Mouse (Mus musculus): ENCODE results near the gene Myh4. TPM values are rescaled to one million over a fixed set of nuclear protein-coding genes. Genes with fewer than 3 reads are reported as not detected.

Gene Myh4
- total RNA-seq, 1 experiment, result 0.09 TPM

DNA sequence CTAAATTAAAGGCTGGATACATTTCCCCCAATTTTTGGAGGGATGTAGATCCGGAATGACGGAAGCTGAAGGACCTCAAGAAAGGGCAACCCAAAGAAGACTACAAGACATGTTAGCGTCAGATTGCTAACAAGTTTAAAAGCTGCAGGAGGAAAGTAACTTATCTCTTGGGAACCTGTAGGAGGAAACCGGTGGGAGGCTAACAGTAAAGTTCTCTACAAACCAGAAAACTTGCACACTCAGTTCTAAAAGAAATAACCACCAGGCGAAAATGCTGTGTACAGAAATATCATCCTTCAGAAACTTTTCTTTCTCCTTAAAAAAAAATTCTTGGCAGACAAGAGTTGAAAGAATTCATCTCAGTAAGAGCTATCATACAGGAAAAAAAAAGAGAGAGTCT lies 8.7 kb upstream of the Myh4 start:
- in situ Hi-C loops (cut with MboI; ENCODE audit: low sequenced_read_pairs in 2 of 2, unreplicated experiment in 2 of 2), result no loop called here
- no peaks in the 10 kb centered on the region for H3K36me3 ChIP-seq (ENCODE audit: control insufficient read depth, insufficient read depth, low read length, poor library complexity, severe bottlenecking)
- H3K9ac ChIP-seq (ENCODE audit: insufficient read depth, low read depth, low read length, poor library complexity, severe bottlenecking), result no peak overlapping the region
- no peaks in the 10 kb centered on the region for H3K9me3 ChIP-seq (ENCODE audit: control insufficient read depth, insufficient read depth, low read depth, low read length)
- no peak overlapping the region for H3K4me3 ChIP-seq (ENCODE audit: insufficient read depth in 1 of 2, low read depth in 1 of 2, low read length in 2 of 2, poor library complexity in 1 of 2, severe bottlenecking in 1 of 2)
- H3K4me1 ChIP-seq (ENCODE audit: control insufficient read depth in 2 of 2, insufficient read depth in 2 of 2, low read length in 2 of 2, poor library complexity in 1 of 2), result no peaks in the 10 kb centered on the region
- TF ChIP-seq ZC3H11A (IDR thresholded peaks at IDR 0.05; ENCODE audit: borderline replicate concordance, low read depth, low read length) (no peak), HCFC1 (IDR thresholded peaks at IDR 0.05; ENCODE audit: borderline replicate concordance, insufficient read depth, low read length) (no peak), CHD2 (IDR thresholded peaks at IDR 0.05; ENCODE audit: low read depth, low read length) (no peak)
- no peak for DNase-seq (ENCODE audit: low read depth, low spot score)
- H3K27ac ChIP-seq (ENCODE audit: insufficient read depth, low read depth, low read length, poor library complexity, severe bottlenecking), result no peak overlapping the region

DNA sequence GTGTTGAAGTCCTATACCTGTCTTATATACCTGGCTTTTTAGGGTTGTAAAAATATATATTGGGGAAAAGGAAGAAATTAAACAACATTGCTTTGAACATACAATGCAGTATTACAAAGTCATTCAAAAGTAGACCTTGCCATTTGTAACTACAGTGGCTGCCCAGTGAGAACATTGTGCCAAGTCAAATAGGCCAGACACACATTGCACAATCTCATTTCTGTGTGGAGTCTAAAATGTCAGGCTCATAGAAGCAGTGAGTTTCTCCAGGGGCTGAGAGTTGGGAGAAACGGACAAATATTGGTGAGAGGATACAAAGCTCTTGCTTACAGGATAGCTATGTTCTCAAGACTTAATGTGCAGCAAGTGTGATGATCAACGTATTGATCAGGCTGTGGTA lies 7.9 kb upstream of the Myh4 start:
- H3K9ac ChIP-seq (ENCODE audit: insufficient read depth, low read depth, low read length, poor library complexity, severe bottlenecking), result no peak overlapping the region
- in situ Hi-C loops (cut with MboI; ENCODE audit: low sequenced_read_pairs in 2 of 2, unreplicated experiment in 2 of 2), result no loop called here
- no peaks in the 10 kb centered on the region for H3K4me1 ChIP-seq (ENCODE audit: control insufficient read depth in 2 of 2, insufficient read depth in 2 of 2, low read length in 2 of 2, poor library complexity in 1 of 2)
- TF ChIP-seq CHD2 (IDR thresholded peaks at IDR 0.05; ENCODE audit: low read depth, low read length) (no peak), ZNF384 (IDR thresholded peaks at IDR 0.05; ENCODE audit: low read depth, low read length) (no peak), ZC3H11A (IDR thresholded peaks at IDR 0.05; ENCODE audit: borderline replicate concordance, low read depth, low read length) (no peak)
- no peak overlapping the region for H3K27ac ChIP-seq (ENCODE audit: insufficient read depth, low read depth, low read length, poor library complexity, severe bottlenecking)
- H3K9me3 ChIP-seq (ENCODE audit: control insufficient read depth, insufficient read depth, low read depth, low read length), result no peaks in the 10 kb centered on the region
- no peaks in the 10 kb centered on the region for H3K36me3 ChIP-seq (ENCODE audit: control insufficient read depth, insufficient read depth, low read length, poor library complexity, severe bottlenecking)
- no peak overlapping the region for H3K4me3 ChIP-seq (ENCODE audit: insufficient read depth in 1 of 2, low read depth in 1 of 2, low read length in 2 of 2, poor library complexity in 1 of 2, severe bottlenecking in 1 of 2)
- no peak for DNase-seq (ENCODE audit: low read depth, low spot score)

DNA sequence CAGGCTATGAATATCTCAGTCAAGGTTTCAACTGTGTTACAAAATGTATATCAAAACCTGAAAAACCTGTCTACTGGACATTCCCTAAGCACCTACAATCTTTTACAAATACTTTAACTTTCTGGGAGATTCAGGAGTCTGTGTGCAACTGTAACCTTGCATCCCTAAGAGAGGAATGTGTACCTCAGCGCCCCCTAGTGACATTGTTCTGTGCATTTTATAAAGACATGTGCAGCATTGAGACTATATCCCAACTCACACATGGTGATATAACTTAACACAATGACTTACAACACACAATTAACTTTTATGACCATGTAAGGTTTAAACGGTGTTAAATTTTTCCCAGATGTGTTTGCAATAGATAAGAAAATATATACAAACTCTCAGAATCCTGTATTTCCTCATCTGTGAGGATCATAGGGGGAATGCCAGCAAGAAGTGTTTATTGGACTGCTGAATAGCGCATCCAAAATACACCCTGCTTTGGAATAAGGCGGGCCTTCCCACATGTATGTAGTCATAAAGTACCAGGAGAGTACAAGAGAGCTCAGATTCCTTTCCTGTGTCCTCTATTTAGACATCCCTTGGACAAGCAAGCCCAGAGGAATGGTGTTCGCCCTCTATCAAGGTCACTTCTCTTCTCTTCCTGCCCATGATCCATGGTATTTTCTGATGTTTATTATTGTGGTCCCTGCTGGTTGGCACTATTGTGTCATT lies 2.0 kb upstream of the Myh4 start:
- Histone ChIP-seq H3K9me3 (ENCODE audit: control insufficient read depth, insufficient read depth, low read depth, low read length) (no peaks in the 10 kb centered on the region), H3K4me1 (ENCODE audit: control insufficient read depth in 2 of 2, insufficient read depth in 2 of 2, low read length in 2 of 2, poor library complexity in 1 of 2) (no peaks in the 10 kb centered on the region), H3K36me3 (ENCODE audit: control insufficient read depth, insufficient read depth, low read length, poor library complexity, severe bottlenecking) (no peaks in the 10 kb centered on the region), H3K4me3 (ENCODE audit: insufficient read depth in 1 of 2, low read depth in 1 of 2, low read length in 2 of 2, poor library complexity in 1 of 2, severe bottlenecking in 1 of 2) (no peak overlapping the region), H3K27ac (ENCODE audit: insufficient read depth, low read depth, low read length, poor library complexity, severe bottlenecking) (no peak overlapping the region), H3K9ac (ENCODE audit: insufficient read depth, low read depth, low read length, poor library complexity, severe bottlenecking) (no peak overlapping the region)
- DNase-seq (ENCODE audit: low read depth, low spot score), result peak; percentile 68
- in situ Hi-C loops (cut with MboI; ENCODE audit: low sequenced_read_pairs in 2 of 2, unreplicated experiment in 2 of 2), result no loop called here
- TF ChIP-seq ZNF384 (IDR thresholded peaks at IDR 0.05; ENCODE audit: low read depth, low read length) (no peak), CHD2 (IDR thresholded peaks at IDR 0.05; ENCODE audit: low read depth, low read length) (no peak), ZC3H11A (IDR thresholded peaks at IDR 0.05; ENCODE audit: borderline replicate concordance, low read depth, low read length) (no peak), HCFC1 (IDR thresholded peaks at IDR 0.05; ENCODE audit: borderline replicate concordance, insufficient read depth, low read length) (no peak), MAFK (IDR thresholded peaks at IDR 0.05; ENCODE audit: insufficient read depth, low read depth, low read length) (no peak)

DNA sequence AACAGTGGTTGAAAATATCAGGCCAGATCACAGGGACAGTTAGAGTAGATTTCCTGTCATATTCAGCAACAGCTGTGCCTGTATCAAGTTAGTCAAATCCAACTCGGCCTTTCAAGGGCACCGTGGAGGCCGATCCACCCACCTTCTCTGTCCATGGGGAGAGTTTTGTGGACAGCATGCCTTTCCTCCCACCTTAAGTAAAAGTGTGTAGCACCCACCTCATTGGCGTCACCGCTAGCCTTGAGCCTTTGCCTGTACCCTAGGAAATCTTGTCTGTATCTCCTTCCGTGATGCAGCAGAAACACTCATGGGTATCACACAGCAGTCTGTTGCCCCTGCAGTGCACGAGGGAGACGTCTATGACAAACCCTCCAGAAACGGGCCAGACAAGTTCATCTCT lies 1.0 kb upstream of the Myh4 start:
- H3K27ac ChIP-seq (ENCODE audit: insufficient read depth, low read depth, low read length, poor library complexity, severe bottlenecking), result no peak overlapping the region
- in situ Hi-C loops (cut with MboI; ENCODE audit: low sequenced_read_pairs in 2 of 2, unreplicated experiment in 2 of 2), result no loop called here
- TF ChIP-seq HCFC1 (IDR thresholded peaks at IDR 0.05; ENCODE audit: borderline replicate concordance, insufficient read depth, low read length) (no peak), MAFK (IDR thresholded peaks at IDR 0.05; ENCODE audit: insufficient read depth, low read depth, low read length) (no peak), ZC3H11A (IDR thresholded peaks at IDR 0.05; ENCODE audit: borderline replicate concordance, low read depth, low read length) (no peak), CHD2 (IDR thresholded peaks at IDR 0.05; ENCODE audit: low read depth, low read length) (no peak), ZNF384 (IDR thresholded peaks at IDR 0.05; ENCODE audit: low read depth, low read length) (no peak)

DNA sequence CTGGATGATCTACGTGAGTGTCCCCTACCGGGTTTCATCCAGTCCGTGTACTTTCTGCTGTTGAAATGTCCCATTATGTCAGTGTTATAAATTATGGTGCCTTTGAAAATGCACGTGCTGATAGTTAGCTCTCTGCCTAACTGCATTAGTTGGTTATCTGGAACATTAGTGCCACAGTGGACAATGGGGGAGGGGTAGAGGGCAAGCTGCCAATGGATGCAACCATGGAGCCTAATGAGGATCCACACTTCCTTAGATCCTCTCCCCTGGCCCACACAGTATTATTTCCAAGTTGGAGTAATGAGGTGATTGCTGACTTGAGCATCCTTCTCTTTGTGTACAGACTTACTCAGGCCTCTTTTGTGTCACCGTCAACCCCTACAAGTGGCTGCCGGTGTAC lies 3.2 kb downstream of the Myh4 start:
- in situ Hi-C loops (cut with MboI; ENCODE audit: low sequenced_read_pairs in 2 of 2, unreplicated experiment in 2 of 2), result no loop called here
- H3K9me3 ChIP-seq (ENCODE audit: control insufficient read depth, insufficient read depth, low read depth, low read length), result no peaks in the 10 kb centered on the region
- no peak for DNase-seq (ENCODE audit: low read depth, low spot score)
- H3K36me3 ChIP-seq (ENCODE audit: control insufficient read depth, insufficient read depth, low read length, poor library complexity, severe bottlenecking), result no peaks in the 10 kb centered on the region
- no peak overlapping the region for H3K4me3 ChIP-seq (ENCODE audit: insufficient read depth in 1 of 2, low read depth in 1 of 2, low read length in 2 of 2, poor library complexity in 1 of 2, severe bottlenecking in 1 of 2)
- TF ChIP-seq ZC3H11A (IDR thresholded peaks at IDR 0.05; ENCODE audit: borderline replicate concordance, low read depth, low read length) (no peak), HCFC1 (IDR thresholded peaks at IDR 0.05; ENCODE audit: borderline replicate concordance, insufficient read depth, low read length) (no peak), MAFK (IDR thresholded peaks at IDR 0.05; ENCODE audit: insufficient read depth, low read depth, low read length) (no peak), CHD2 (IDR thresholded peaks at IDR 0.05; ENCODE audit: low read depth, low read length) (no peak), ZNF384 (IDR thresholded peaks at IDR 0.05; ENCODE audit: low read depth, low read length) (no peak)
- no peak overlapping the region for H3K9ac ChIP-seq (ENCODE audit: insufficient read depth, low read depth, low read length, poor library complexity, severe bottlenecking)
- H3K27ac ChIP-seq (ENCODE audit: insufficient read depth, low read depth, low read length, poor library complexity, severe bottlenecking), result no peak overlapping the region
- no peaks in the 10 kb centered on the region for H3K4me1 ChIP-seq (ENCODE audit: control insufficient read depth in 2 of 2, insufficient read depth in 2 of 2, low read length in 2 of 2, poor library complexity in 1 of 2)

More for the DNA sequence above, 1.0 kb upstream of the Myh4 start:
- DNase-seq (ENCODE audit: low read depth, low spot score), result no peak
- H3K4me1 ChIP-seq (ENCODE audit: control insufficient read depth in 2 of 2, insufficient read depth in 2 of 2, low read length in 2 of 2, poor library complexity in 1 of 2), result no peaks in the 10 kb centered on the region
- H3K9ac ChIP-seq (ENCODE audit: insufficient read depth, low read depth, low read length, poor library complexity, severe bottlenecking), result no peak overlapping the region
- H3K36me3 ChIP-seq (ENCODE audit: control insufficient read depth, insufficient read depth, low read length, poor library complexity, severe bottlenecking), result no peaks in the 10 kb centered on the region
- no peak overlapping the region for H3K4me3 ChIP-seq (ENCODE audit: insufficient read depth in 1 of 2, low read depth in 1 of 2, low read length in 2 of 2, poor library complexity in 1 of 2, severe bottlenecking in 1 of 2)
- no peaks in the 10 kb centered on the region for H3K9me3 ChIP-seq (ENCODE audit: control insufficient read depth, insufficient read depth, low read depth, low read length)
